Mouse (Mus musculus) neural tube, postnatal 0 days (tissue): Measurements from ENCODE around the gene Lrrd1. TPM values are rescaled to one million over a fixed set of nuclear protein-coding genes. Genes with fewer than 3 reads are reported as not detected.

ENCODE experiments used
- polyA plus RNA-seq: library from polyadenylated mRNA; unstranded; fragments of >200 nt; fragmentation: Nextera tagmentation; extraction: Ambion mirVana; gene quantifications from 2 replicates; pipeline ENCODE4 v1.2.1, GENCODE M21; 2015

Gene Lrrd1
- 0.05 and 0.08 TPM in 2 replicates for polyA plus RNA-seq

DNA sequence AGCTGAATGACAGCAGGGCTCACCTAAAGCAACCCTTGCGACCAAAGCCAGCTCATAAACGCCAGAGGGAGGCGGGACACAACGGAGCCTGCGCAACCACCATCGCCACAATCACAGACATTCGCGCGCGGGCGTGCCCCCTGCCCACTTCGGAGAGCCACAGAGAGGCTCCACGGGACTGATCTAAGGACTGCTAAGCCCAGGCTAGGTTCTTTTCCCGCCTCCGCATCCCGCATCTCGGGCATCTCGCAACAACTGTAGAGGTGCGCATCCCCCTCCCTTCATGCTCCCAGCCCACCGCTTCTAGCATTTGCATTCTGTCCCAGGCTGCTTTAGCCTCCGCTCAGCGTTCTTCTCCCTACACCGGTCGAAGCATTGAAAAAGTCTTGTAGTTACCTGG, at the start of gene Lrrd1:
Lrrd1 (plus strand) TSS at position 148 of the 400 bp plus-strand sequence.

DNA sequence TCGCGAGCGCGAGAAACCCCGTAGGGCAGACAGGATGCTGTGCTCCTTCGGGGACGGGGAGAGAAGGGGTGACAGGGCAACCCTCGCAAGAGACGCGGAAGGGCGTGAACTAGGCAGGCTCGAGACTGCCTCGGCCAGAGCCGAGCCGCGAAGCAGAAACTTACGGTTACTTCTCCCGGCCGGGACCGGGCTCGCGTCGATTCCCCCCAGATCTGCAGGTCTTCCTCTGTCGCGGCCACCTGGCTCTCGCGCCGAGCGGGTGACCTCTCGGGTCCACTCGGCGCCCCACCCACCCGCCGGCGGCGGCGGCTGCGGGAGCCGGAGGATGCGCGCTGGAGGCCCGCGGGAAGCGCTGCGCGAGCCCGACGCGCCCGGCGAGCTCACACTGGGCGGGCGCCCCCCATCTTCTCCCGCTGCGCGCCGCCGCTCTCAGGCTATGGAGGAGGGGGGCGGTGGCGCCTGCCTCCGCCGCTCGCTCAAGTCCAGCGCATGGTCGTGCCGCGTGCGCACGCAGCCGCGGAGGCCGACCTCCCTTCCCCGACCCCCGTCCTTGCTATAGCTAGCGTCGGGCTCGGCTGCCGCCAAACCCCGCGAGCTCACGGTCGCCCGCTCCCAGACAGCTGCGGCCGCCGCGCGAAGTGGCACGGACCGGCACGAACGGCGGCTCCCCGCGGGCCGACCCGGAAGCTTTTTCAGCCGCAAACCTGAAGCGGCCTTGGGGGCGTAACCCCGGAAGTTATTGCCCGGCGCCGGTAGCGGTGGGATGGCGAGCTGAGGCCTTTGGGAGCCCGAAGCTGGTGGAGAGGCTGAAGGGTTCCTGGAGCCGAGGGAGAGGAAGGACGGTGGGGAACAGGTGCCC, 42.3 kb upstream of the Lrrd1 start, which contains the start of the genes Ankib1 and Krit1:
Ankib1 (minus strand) TSS at position 493 of the 859 bp plus-strand sequence.
Krit1 (plus strand) TSS at position 752 of the 859 bp plus-strand sequence.

DNA sequence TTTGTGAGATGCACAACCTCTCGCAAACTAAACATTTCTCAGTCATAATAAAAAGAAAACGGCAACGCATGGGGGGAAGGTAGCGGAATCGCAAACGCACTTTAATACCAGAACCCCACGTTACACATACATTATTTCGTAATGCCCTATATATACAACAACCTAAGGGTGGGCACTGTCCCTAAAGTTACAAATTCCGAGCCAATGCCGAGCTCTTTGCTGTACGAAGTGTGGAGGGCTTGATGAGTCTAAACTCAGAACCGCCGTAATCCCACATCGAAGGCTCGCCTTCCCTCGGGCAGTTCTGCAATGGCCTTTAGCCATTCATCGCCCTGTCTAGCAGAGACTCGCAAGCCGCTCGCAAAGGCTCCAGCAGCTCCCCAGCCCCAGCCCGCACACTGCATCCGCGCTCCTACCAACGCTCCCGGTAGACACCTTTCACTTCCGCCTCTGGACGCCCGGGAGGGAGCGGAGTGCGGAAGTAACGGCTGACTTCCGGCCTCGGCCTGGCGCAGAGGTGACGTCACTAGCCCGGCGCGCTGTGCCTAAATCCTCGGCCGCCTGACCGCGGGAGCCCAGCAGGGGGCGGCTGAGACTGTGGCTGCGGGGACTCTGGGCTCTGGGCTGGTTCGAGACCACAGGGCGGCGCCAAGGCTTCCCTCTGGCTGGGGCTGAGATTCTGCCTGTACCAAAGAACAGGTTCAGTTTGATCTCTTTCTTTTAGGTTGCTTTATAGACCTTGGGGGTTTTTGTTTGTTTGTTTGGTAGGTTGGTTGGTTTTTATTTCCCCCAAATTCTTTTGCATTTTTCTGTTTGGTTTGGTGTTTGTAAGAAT, 48.7 kb downstream of the Lrrd1 start, which contains the start of gene Mterf1a:
Mterf1a (minus strand) TSS at position 475 of the 835 bp plus-strand sequence.

Other genes with a start within 250 kb of the Lrrd1 start
- 18.1 and 20.9 TPM in 2 replicates for gene Pex1, start 249.1 kb upstream of the Lrrd1 start, polyA plus RNA-seq
- 11.8 and 12.4 TPM in 2 replicates for gene Rbm48, start 248.6 kb upstream of the Lrrd1 start, polyA plus RNA-seq
- not detected in 2 replicates for gene Tmbim7, start 194.0 kb upstream of the Lrrd1 start, polyA plus RNA-seq
- gene Gatad1, start 188.0 kb upstream of the Lrrd1 start, polyA plus RNA-seq, result 82.0 and 90.8 TPM in 2 replicates
- gene Ankib1, start 42.2 kb upstream of the Lrrd1 start, polyA plus RNA-seq, result 18.1 and 19.5 TPM in 2 replicates
- gene Krit1, start 42.0 kb upstream of the Lrrd1 start, polyA plus RNA-seq, result 30.6 and 32.2 TPM in 2 replicates
- 4.0 and 4.5 TPM in 2 replicates for gene Mterf1a, start 48.8 kb downstream of the Lrrd1 start, polyA plus RNA-seq
- gene Akap9, start 82.9 kb downstream of the Lrrd1 start, polyA plus RNA-seq, result 213 and 220 TPM in 2 replicates